Mouse (Mus musculus) lung, adult 2 months (tissue): ENCODE data around the gene Ctbp2.

Source experiments
- CTCF ChIP-seq: fragments of 200-500 bp; IDR thresholded peaks from 2 replicates; pipeline ENCODE4 v1.5.1; 2011; ENCODE audit warnings: mild to moderate bottlenecking, low read length, control low read depth; ENCODE audit not compliant: insufficient read depth
- POLR2A ChIP-seq: fragments of 200-500 bp; IDR thresholded peaks from 2 replicates; pipeline ENCODE4 v1.6.1; 2011; ENCODE audit warnings: low read depth, mild to moderate bottlenecking, control low read depth, low read length, borderline replicate concordance; ENCODE audit errors: extremely low read depth

DNA sequence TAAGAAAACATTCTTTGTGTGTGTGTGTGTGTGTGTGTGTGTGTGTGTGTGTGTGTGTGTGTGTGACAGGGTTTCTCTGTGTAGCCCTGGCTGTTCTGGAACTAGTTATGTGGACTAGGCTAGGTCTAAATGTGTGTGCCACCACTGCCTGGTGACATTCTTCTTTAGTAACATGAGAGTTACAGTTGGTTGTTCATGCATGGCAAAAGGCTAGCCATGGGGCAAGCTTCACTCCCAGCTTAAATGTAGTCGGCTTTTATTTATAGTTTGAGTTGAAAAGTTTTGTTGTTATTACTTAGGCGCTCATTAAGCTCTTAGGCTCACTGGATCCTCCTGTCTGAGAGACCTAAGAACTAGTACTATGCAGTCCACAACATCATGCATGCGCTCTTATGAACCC is 159.8 kb downstream of the Ctbp2 start:
- no peak for TF ChIP-seq CTCF
- TF ChIP-seq POLR2A = no peak
